Mouse (Mus musculus) right cerebral cortex, postnatal 10 days (tissue): ENCODE measurements around the gene Ap5s1.
"Not testable (repeated sequence)": the region's sequence is repeated elsewhere in the genome, so short reads cannot be mapped to it uniquely, and the experiment has no call there.

Experiments used
- DNase-seq, 2 experiments: peaks; one replicate each; pipeline ENCODE4 v3.0.0; 2021; ENCODE audit warnings: low spot score in 2 of 2

Ap5s1 gene

DNA sequence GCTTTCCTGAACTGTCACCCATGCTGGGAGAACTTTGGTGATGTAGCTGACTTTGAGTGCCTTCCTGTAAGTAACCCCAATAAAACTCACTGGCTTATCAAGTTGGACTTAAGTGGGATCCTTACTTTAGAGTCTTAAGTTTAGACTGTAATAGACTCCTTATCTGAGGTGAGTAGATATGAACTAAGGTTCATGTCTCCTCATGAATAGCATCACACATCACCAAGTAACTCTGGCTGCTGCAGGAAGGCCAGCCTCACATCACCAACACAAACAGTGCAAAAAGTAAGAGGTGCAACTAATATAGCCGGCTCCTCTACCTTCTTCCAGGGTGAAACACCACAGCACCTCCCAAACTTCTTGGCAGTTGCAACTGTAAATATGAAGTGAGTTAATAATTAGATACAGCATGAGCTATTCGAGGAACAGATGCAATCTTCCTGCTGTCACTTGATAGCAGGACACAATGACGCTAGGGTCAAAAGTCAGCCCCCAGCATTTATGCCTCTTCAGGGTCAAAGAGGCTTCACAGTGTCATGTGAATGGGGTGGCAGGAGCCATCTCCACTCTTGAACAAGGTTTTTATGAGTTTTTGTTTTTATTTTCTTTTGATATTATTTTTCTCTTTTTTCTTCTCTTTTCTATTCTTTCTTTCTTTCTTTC, 15.1 kb downstream of the Ap5s1 start:
- DNase-seq: no peak

- DNase-seq: peak in 1 of 2 experiments; percentile 38
These were observed 15.7 kb downstream of the Ap5s1 start for GRCm38 (mm10) chr2:131222562-131222961.

- DNase-seq: no peak
These were observed 16.7 kb downstream of the Ap5s1 start for GRCm38 (mm10) chr2:131223569-131223968.

DNA sequence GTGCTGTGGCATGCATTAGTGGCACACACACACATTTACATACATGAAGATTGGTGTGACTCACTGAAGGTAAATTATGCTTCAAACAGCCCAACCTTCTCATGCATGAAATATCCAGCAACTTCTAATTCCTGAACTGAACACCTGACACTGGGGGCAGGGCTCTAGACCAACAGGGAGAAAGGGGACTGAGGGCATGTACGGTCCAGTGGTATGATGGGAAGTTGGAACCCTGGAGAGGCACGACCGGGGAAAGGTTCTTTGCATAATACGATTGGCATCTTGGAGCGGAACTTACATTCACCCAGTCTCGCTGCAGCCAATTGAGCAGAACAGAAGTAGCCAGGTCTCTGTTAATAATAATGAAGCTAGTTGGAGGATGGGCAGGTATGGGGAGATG, 18.3 kb downstream of the Ap5s1 start:
- DNase-seq: no peak

GRCm38 (mm10) chr2:131226669-131227068, 19.8 kb downstream of the Ap5s1 start:
- DNase-seq: not testable (repeated sequence)

DNA sequence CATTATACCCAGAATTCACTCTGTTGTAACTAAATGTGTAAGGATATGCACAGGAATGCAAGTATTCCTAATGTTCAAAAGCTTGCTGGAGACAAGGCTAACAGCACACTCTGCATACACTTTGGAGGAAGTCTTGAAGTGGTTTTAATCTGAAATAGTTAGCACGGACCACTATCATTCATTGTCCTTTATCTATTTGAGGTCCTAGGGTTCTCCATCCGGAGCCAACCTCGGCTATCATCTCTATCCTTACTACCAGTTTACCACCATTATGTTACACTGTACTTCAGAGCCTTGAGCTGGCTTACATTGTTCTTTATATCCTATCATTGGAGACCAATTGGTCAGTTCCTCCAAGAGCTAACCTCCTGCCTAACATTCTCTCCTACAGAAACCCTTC, 20.4 kb downstream of the Ap5s1 start:
- DNase-seq: no peak

DNA sequence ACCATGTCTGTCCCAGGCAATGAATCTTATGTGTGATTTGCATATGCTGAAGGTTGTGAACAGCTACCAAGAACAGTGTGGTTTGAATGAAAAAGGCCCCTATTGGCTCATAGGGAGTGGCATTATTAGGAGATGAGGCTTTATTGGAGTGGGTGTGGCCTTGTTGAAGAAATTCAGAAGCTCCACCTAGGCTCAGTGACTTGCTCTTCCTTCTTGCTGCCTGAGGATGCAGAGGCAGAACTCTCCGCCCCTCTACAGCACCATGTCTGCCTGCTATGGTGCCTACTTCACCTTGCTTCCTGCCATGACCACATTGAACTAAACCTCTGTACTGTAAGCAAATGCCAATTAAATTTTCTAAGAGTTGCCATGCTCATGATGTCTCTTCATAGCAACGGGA, 25.7 kb downstream of the Ap5s1 start:
- DNase-seq: no peak

DNA sequence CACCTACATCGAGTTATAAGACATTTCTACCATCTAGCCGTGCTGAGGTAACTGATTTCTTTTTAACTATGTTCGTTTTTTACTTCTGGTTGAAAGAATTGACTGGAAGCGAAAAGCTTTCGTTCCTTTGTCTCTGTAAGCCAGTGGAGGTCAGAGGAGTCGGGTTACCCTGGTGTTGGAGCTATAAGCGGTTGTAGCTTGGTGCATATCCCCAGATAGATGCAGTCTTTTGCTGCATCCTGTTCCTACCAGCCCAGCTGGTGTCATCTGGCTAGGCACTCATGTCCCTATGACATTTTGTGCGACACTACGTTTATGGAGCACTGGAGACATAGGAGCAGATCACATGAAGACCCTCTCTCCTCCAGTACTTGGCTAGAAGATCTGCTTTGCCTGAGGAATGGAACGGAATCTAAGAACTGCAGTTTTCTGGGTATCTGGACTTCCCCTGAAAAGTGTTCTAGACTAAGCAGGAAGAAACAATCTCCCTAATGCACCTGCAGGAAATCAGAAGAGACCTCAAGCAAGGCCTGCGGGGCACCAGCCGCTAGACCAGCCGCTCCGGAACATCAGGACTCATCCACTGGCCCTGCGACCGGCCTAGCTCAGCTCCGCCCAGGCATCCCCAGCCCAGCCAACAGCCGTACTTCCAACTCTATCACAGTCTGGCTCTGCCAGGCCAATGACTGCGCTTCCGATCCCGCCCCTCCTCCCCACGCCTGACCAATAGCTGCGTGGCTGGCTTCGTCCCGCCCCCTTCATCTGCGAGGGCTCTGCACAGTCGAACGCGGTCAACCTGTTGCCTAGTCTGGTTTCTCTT, 26.6 kb downstream of the Ap5s1 start, which contains the start of gene Mavs:
Gene Mavs, plus strand, starts transcription at position 757 of the 820 bp plus-strand sequence.
- peak; percentile 96 to 97 for DNase-seq

DNA sequence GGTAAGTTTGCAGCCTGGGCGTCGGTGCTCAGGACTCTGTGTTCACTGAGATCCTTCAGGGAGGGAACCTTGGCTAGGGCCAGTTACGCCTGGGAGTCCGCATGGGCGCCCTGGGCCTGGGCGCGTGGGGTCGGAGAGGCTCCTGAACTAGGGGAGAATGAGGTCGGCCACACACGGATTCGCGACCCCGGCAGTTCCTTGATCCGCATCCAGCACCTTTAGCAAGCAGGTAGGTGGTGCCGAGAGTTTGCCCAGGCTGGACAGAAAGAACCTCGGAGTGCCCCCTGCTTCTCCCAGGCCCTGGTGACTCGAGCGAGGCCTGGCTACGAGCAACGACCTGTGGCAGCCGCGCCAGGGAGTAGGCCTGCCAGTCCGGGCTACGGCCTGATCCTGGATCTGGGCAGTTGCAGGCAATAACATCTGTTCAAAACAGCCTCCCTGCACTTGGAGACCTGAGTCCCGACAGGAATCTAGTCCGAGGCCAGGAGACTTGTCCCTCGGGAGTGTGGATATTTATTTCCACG, 27.3 kb downstream of the Ap5s1 start:
- DNase-seq: peak in 1 of 2 experiments; percentile 28

DNA sequence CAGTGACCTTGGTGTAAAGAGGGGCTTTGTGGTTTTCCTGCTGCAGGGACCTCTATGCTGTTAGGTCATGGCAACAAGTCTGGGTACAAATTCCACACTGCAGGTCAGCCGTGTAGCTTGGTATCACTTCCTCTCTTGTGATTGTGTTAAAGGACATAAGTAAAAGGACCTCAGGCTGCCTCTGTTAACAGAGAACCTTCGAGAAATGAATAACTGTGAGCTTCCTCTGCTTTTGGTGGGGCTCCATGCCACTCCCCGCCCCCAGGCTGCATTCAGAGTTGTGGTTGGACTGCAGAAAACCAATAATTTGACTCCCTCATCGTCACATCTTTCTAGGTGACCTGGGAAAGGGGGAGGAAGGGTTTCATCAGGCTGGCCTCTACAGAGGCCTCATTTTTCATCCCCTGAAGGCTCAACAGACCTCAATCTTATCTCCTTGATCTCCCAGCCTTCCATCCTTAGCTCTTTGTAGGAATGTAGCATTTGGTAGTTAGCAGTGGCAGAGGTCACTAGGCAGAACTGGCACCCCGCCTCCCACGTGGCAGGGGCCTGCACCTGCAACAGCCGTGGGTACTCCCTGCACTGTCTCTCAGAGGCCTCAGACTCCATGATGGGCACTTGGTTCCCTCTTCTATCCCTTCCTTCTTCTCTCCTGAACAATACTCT, 28.2 kb downstream of the Ap5s1 start:
- no peak for DNase-seq

DNA sequence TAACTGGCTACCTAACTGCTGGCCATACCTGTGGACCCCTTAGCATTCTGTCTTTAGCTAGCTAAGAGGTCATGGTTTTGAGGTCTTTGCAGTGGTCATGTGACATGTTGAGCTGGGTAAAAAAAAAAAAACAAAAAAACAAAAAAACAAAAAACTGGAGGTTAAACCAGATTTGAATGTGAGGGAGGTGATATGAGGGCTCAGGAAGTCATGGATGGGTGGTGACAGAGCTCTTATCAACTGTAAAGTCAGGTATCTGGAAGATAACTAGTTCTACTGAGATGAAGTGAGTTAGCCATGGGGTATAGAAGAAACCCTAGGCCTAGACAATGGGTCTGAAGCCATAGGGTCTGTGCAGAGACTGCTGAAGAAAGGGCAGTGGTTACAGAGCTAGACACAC, 35.3 kb downstream of the Ap5s1 start:
- no peak for DNase-seq

DNA sequence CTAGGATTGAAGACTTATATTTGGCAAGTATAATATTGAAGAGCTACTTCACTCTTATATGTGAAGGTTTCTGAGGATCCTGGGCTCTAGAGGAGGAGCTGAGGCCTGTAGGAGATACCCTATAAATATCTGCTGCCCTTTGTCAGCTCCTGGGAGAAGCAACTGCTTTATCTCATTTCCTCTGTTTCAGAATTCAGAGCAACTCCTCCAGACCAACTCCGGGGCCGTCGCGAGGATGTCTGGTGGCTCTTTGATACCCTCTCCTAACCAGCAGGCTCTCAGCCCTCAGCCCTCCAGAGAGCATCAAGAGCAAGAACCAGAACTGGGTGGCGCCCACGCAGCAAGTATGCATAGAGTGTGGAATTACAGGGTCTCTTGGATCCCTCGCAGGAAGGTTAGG, 36.1 kb downstream of the Ap5s1 start:
- no peak for DNase-seq

GRCm38 (mm10) chr2:131253681-131254328, 46.9 kb downstream of the Ap5s1 start:
- DNase-seq: peak; percentile 34 to 60

GRCm38 (mm10) chr2:131254329-131254713, 47.4 kb downstream of the Ap5s1 start:
- DNase-seq: no peak

GRCm38 (mm10) chr2:131255738-131256137, 48.9 kb downstream of the Ap5s1 start:
- no peak for DNase-seq

DNA sequence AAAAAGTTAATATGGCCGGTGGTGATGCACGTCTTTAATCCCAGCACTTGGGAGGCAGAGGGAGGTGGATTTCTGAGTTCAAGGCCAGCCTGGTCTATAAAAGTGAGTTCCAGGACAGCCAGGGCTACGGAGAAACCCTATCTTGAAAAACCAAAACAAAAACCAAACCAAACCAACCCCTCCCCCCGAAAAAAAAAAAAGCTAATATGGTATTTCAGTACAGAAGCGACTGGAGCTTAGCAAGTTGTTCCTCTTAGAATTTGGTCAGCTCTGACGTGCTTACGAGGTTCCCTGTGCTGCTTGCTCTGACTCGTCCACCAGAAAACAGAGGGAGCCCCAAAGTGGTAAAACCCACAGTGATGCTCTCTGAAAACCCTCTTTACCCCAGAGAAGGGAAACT, 51.8 kb downstream of the Ap5s1 start:
- DNase-seq: no peak

- peak in 1 of 2 experiments; percentile 31 for DNase-seq
These were observed 53.8 kb downstream of the Ap5s1 start for GRCm38 (mm10) chr2:131260544-131261307.

- DNase-seq: peak; percentile 57 to 80
These were observed 54.8 kb downstream of the Ap5s1 start for GRCm38 (mm10) chr2:131261481-131262212.

DNA sequence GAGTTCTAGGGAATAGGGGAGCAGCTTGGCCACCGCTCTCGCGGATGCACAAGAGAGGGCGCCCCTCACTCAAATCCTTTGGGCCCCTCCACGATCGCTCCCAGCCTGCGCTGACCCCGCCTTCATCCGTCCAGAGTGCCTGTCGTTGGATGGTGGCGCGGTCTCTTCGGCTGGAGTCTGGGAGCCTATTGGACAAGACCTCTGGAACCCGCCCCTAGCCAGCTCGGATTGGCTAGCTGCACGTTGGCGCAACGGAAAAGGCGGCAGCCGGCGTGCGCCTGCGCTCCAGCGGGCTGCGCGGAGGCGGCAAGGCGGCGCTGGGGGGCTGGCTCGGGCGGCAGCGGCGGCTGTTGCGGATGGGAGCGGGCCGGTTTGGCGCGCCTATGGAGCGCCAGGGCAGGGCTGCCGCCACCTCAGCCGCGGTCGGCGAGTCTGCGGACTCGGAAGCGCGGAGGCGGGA, 55.4 kb downstream of the Ap5s1 start, which contains the start of gene Pank2:
Gene Pank2, plus strand, starts transcription at position 283 of the 460 bp plus-strand sequence.
- DNase-seq: peak; percentile 99
